Mouse (Mus musculus) myocyte (in vitro differentiated cells): ENCODE results near the gene Fstl5.

ENCODE experiments used
- CEBPB ChIP-seq: IDR thresholded peaks from 2 replicates; pipeline ENCODE4 v1.6.1; 2011; ENCODE audit warnings: mild to moderate bottlenecking, moderate library complexity; ENCODE audit not compliant: poor library complexity, insufficient read depth, severe bottlenecking
- E2F4 ChIP-seq: IDR thresholded peaks from one replicate; pipeline ENCODE4 v1.6.1; 2011; ENCODE audit warnings: mild to moderate bottlenecking, control low read depth, moderate library complexity; ENCODE audit not compliant: insufficient read depth
- POLR2A ChIP-seq: IDR thresholded peaks from one replicate; pipeline ENCODE4 v1.6.1; 2011; ENCODE audit warnings: low read depth, mild to moderate bottlenecking, control low read depth, moderate library complexity; ENCODE audit not compliant: insufficient read length
- POLR2AphosphoS2 ChIP-seq: IDR thresholded peaks from one replicate; pipeline ENCODE4 v1.6.1; 2011; ENCODE audit warnings: low read depth, control low read depth; ENCODE audit not compliant: insufficient read length

DNA sequence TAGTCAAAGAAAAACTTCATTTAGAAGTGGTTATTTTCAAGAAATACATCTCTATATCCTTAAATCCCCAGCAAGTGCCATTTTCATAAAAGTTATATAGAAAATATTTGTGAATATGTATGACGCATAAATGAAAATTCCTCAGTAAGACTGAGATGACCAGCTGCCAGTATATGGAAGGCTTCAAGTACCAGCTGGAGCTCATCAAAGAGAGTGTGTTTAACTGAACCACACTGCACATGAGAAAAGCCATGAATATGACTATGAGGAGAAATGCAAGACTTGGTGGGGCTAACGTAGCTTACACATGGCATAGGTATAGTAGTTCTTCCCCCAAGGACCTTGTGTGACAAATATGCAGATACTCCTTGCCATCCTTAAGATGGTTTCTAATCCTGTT, 164.8 kb downstream of the Fstl5 start:
- TF ChIP-seq CEBPB, result no peak
- no peak for TF ChIP-seq POLR2AphosphoS2
- no peak for TF ChIP-seq POLR2A
- TF ChIP-seq E2F4, result no peak
